Mouse (Mus musculus): Measurements from ENCODE around the gene Ksr1.

DNA sequence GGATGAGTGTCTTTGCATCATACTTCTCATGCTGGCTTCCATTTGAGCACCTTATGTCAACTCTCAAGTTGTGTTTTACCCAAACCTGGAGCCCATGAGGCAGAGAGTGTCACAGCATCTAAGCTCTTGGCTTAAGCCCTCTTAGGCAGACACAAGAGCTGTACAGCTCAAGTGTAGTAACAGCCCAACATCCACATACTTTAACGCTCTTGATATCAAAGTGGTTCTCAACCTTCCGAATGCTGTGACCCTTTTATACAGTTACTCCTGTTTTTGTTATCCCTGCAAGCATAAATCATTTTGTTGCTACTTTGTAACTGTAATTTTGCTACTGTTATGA, 80.0 kb downstream of the Ksr1 start:
- no peak for TF ChIP-seq CTCF (IDR thresholded peaks at IDR 0.05; ENCODE audit: low read depth)
- no peak for TF ChIP-seq EP300 (optimal IDR thresholded peaks at IDR 0.05)
